Mouse (Mus musculus) liver, embryonic 12.5 days (tissue): Measurements from ENCODE around the gene Mt2. TPM values are rescaled to one million over a fixed set of nuclear protein-coding genes. Genes with fewer than 3 reads are reported as not detected.
"Not testable (repeated sequence)": the region's sequence is repeated elsewhere in the genome, so short reads cannot be mapped to it uniquely, and the experiment has no call there.

Experiments
- ATAC-seq: fragments of 200-750 bp; cut with Nextera tagmentation; 2 replicates; pipeline ENCODE4 v1.8.0; 2017; ENCODE audit warnings: moderate number of reproducible peaks, mild to moderate bottlenecking, moderate library complexity
- H3K27ac ChIP-seq: fragments of 300-500 bp; sonication (generic); 2 replicates; pipeline ENCODE4 v1.5.1; 2016; ENCODE audit warnings: mild to moderate bottlenecking
- H3K27me3 ChIP-seq: fragments of 300-500 bp; sonication (generic); replicated peaks from 2 replicates; pipeline ENCODE4 v1.6.1; 2016; ENCODE audit warnings: mild to moderate bottlenecking, moderate library complexity
- H3K36me3 ChIP-seq: fragments of 300-500 bp; sonication (generic); 2 replicates; pipeline ENCODE4 v1.6.1; 2016; ENCODE audit warnings: mild to moderate bottlenecking, moderate library complexity
- H3K4me1 ChIP-seq: fragments of 300-500 bp; sonication (generic); 2 replicates; pipeline ENCODE4 v1.6.1; 2016
- H3K4me2 ChIP-seq: fragments of 300-500 bp; sonication (generic); 2 replicates; pipeline ENCODE4 v1.6.1; 2016; ENCODE audit warnings: mild to moderate bottlenecking, moderate library complexity
- H3K4me3 ChIP-seq: fragments of 300-500 bp; sonication (generic); 2 replicates; pipeline ENCODE4 v1.5.1; 2016; ENCODE audit warnings: mild to moderate bottlenecking, moderate library complexity
- H3K9ac ChIP-seq: fragments of 300-500 bp; sonication (generic); 2 replicates; pipeline ENCODE4 v1.6.1; 2016; ENCODE audit warnings: mild to moderate bottlenecking, moderate library complexity
- H3K9me3 ChIP-seq: fragments of 300-500 bp; sonication (generic); replicated peaks from 2 replicates; pipeline ENCODE4 v1.6.1; 2016; ENCODE audit warnings: mild to moderate bottlenecking, moderate library complexity
- WGBS: fragments of 180-500 bp; shearing (Covaris S2); methylation state at CpG from one replicate; pipeline ENCODE4 v1.1.7; 2016; ENCODE audit not compliant: insufficient replicate concordance; 5-methylcytosine and 5-hydroxymethylcytosine counted together
- polyA plus RNA-seq: library from polyadenylated mRNA; unstranded; fragments of >200 nt; fragmentation: Nextera tagmentation; extraction: Ambion mirVana; gene quantifications from 2 replicates; pipeline ENCODE4 v1.2.1, GENCODE M21; 2016

Mt2 gene
- polyA plus RNA-seq, 1 experiment from 2014 or later: 1,037 TPM

- H3K27ac ChIP-seq: peak overlapping the region; percentile 84
- H3K36me3 ChIP-seq: no peaks in the 10 kb centered on the region
- H3K4me3 ChIP-seq: no peak overlapping the region
- whole genome bisulfite sequencing: 40% methylated on average over 5 of the region's 5 CpGs
- H3K9ac ChIP-seq: peak overlapping the region; percentile 33
- H3K4me2 ChIP-seq: peak overlapping the region; percentile 47
- peak; percentile 87 for ATAC-seq
- H3K9me3 ChIP-seq: no peaks in the 10 kb centered on the region
- H3K27me3 ChIP-seq: peaks cover 51% of the 10 kb centered on the region
- H3K4me1 ChIP-seq: peaks cover 48% of the 10 kb centered on the region
Measured at GRCm38 (mm10) chr8:94150925-94151324, 21.5 kb upstream of the Mt2 start.

- peak within 1 kb of the TSS; percentile 84 for H3K27ac ChIP-seq
- ATAC-seq: peak; percentile 50; the same call in 1 of the 2 replicates
- no peaks in the 10 kb centered on the region for H3K9me3 ChIP-seq
- H3K9ac ChIP-seq: peak within 1 kb of the TSS; percentile 37
- peak within 1 kb of the TSS; percentile 62 for H3K4me2 ChIP-seq
- H3K36me3 ChIP-seq: no peaks in the 10 kb centered on the region
- H3K4me3 ChIP-seq: peak within 1 kb of the TSS; percentile 22
- peaks cover 48% of the 10 kb centered on the region for H3K4me1 ChIP-seq
- H3K27me3 ChIP-seq: peaks cover 49% of the 10 kb centered on the region
- WGBS: 2% methylated on average over 29 of the region's 29 CpGs
Measured at GRCm38 (mm10) chr8:94152513-94153300, 19.8 kb upstream of the Mt2 start, which contains the start of gene Mt3. TSS of gene Mt3 (plus strand) at chr8:94152607.

- H3K4me1 ChIP-seq: peaks cover 48% of the 10 kb centered on the region
- no peak overlapping the region for H3K4me2 ChIP-seq
- H3K27me3 ChIP-seq: peaks cover 51% of the 10 kb centered on the region
- no peak overlapping the region for H3K27ac ChIP-seq
- H3K4me3 ChIP-seq: no peak overlapping the region
- ATAC-seq: no peak
- no peaks in the 10 kb centered on the region for H3K36me3 ChIP-seq
- H3K9me3 ChIP-seq: no peaks in the 10 kb centered on the region
- WGBS: 34% methylated on average over 7 of the region's 7 CpGs
- no peak overlapping the region for H3K9ac ChIP-seq
Measured at GRCm38 (mm10) chr8:94153451-94153850, 19.0 kb upstream of the Mt2 start.

GRCm38 (mm10) chr8:94154537-94154936, 17.9 kb upstream of the Mt2 start:
- no peak for ATAC-seq
- Histone ChIP-seq H3K36me3 (no peaks in the 10 kb centered on the region), H3K9ac (no peak overlapping the region), H3K27me3 (peaks cover 54% of the 10 kb centered on the region), H3K4me3 (no peak overlapping the region), H3K4me1 (peaks cover 41% of the 10 kb centered on the region), H3K27ac (no peak overlapping the region), H3K9me3 (no peaks in the 10 kb centered on the region), H3K4me2 (no peak overlapping the region)
- WGBS: 45% methylated on average over 6 of the region's 6 CpGs

GRCm38 (mm10) chr8:94156092-94156491, 16.4 kb upstream of the Mt2 start:
- H3K9ac ChIP-seq: no peak overlapping the region
- H3K27ac ChIP-seq: no peak overlapping the region
- H3K9me3 ChIP-seq: no peaks in the 10 kb centered on the region
- H3K4me3 ChIP-seq: no peak overlapping the region
- no peak overlapping the region for H3K4me2 ChIP-seq
- WGBS: 67% methylated on average over 4 of the region's 4 CpGs
- ATAC-seq: no peak
- H3K27me3 ChIP-seq: peaks cover 51% of the 10 kb centered on the region
- H3K36me3 ChIP-seq: no peaks in the 10 kb centered on the region
- H3K4me1 ChIP-seq: peaks cover 30% of the 10 kb centered on the region

GRCm38 (mm10) chr8:94165772-94166171, 6.7 kb upstream of the Mt2 start:
- not testable (repeated sequence) for H3K9me3 ChIP-seq, H3K27ac ChIP-seq, ATAC-seq, H3K4me3 ChIP-seq, H3K9ac ChIP-seq, H3K4me2 ChIP-seq, H3K36me3 ChIP-seq
- 60% methylated on average over 8 of the region's 8 CpGs for WGBS
- H3K27me3 ChIP-seq: peaks cover 26% of the 10 kb centered on the region
- H3K4me1 ChIP-seq: peaks cover 27% of the 10 kb centered on the region

GRCm38 (mm10) chr8:94167244-94167643, 5.2 kb upstream of the Mt2 start:
- Histone ChIP-seq H3K4me1 (peaks cover 42% of the 10 kb centered on the region), H3K4me3 (no peak overlapping the region), H3K4me2 (peak overlapping the region; percentile 35; the same call in 1 of the 2 replicates), H3K9me3 (no peaks in the 10 kb centered on the region), H3K27me3 (peaks cover 36% of the 10 kb centered on the region), H3K27ac (no peak overlapping the region), H3K9ac (no peak overlapping the region), H3K36me3 (no peaks in the 10 kb centered on the region)
- ATAC-seq: no peak
- WGBS: 6% methylated on average over 6 of the region's 6 CpGs

GRCm38 (mm10) chr8:94169547-94169946, 2.9 kb upstream of the Mt2 start:
- WGBS: 37% methylated on average over 5 of the region's 5 CpGs

GRCm38 (mm10) chr8:94171321-94171755, 1.1 kb upstream of the Mt2 start:
- Histone ChIP-seq H3K4me1 (peaks cover 69% of the 10 kb centered on the region), H3K36me3 (no peaks in the 10 kb centered on the region), H3K9me3 (no peaks in the 10 kb centered on the region), H3K4me2 (peak overlapping the region; percentile 85), H3K27ac (peak overlapping the region; percentile 99), H3K4me3 (peak overlapping the region; percentile 87), H3K9ac (peak overlapping the region; percentile 95), H3K27me3 (peaks cover 51% of the 10 kb centered on the region)
- 38% methylated on average over 10 of the region's 10 CpGs for WGBS
- no peak for ATAC-seq

More at GRCm38 (mm10) chr8:94169547-94169946, 2.9 kb upstream of the Mt2 start:
- ATAC-seq: peak; percentile 65
- peak overlapping the region; percentile 99 for H3K27ac ChIP-seq
- no peaks in the 10 kb centered on the region for H3K36me3 ChIP-seq
- H3K9ac ChIP-seq: peak overlapping the region; percentile 95
- peaks cover 40% of the 10 kb centered on the region for H3K27me3 ChIP-seq
- peak overlapping the region; percentile 24 for H3K4me3 ChIP-seq
- peak overlapping the region; percentile 55 for H3K4me2 ChIP-seq
- no peaks in the 10 kb centered on the region for H3K9me3 ChIP-seq
- peaks cover 57% of the 10 kb centered on the region for H3K4me1 ChIP-seq

GRCm38 (mm10) chr8:94172809-94173732, 607 bp downstream of the Mt2 start:
- Histone ChIP-seq H3K4me2 (peak overlapping the region; percentile 85), H3K36me3 (no peaks in the 10 kb centered on the region), H3K27me3 (peaks cover 51% of the 10 kb centered on the region), H3K27ac (peak overlapping the region; percentile 99), H3K4me3 (peak overlapping the region; percentile 87), H3K9ac (peak overlapping the region; percentile 95), H3K9me3 (no peaks in the 10 kb centered on the region), H3K4me1 (peaks cover 76% of the 10 kb centered on the region)
- ATAC-seq: no peak; the same call in 1 of the 2 replicates
- 2% methylated on average over 39 of the region's 39 CpGs for WGBS

- Histone ChIP-seq H3K4me3 (peak overlapping the region; percentile 87), H3K9ac (peak overlapping the region; percentile 95), H3K36me3 (no peaks in the 10 kb centered on the region), H3K27me3 (peaks cover 51% of the 10 kb centered on the region), H3K9me3 (no peaks in the 10 kb centered on the region), H3K4me2 (peak overlapping the region; percentile 85), H3K27ac (peak overlapping the region; percentile 99), H3K4me1 (peaks cover 77% of the 10 kb centered on the region)
- no peak for ATAC-seq
- WGBS: 41% methylated on average over 11 of the region's 11 CpGs
Measured at GRCm38 (mm10) chr8:94173848-94174403, 1.5 kb downstream of the Mt2 start.
